Mouse (Mus musculus) megakaryocyte, embryonic 14.5 days (primary cell): ENCODE measurements around the gene Masp1.

Experiments used
- FLI1 ChIP-seq: IDR thresholded peaks from 2 replicates; pipeline ENCODE4 v1.6.1; 2012; ENCODE audit warnings: low read length, inconsistent platforms, mixed read lengths
- GATA1 ChIP-seq: IDR thresholded peaks from 3 replicates; pipeline ENCODE4 v1.6.1; 2012; ENCODE audit warnings: mixed read lengths, low read length, inconsistent platforms, borderline replicate concordance

DNA sequence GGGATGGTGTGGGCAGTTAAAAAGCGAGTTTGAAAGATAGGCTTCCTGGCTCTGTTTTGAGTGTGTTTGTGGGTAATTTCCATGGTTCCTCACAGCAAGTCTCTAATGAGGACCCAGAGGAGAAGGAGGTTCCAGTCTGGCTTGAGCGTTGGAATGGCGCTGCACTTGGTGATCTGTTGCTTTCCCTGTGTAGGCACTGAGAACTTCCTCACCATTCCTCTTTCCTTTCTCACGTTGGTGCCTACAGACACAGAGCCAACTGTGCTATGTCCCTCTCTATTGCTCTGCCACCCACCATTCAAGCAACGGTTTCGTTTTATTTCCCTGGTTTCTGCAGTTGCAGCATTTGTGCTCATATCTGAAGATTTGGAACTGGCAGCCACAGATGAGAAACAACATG lies 107.7 kb downstream of the Masp1 start:
- TF ChIP-seq GATA1 (no peak), FLI1 (no peak)
